10 mouse cellular contexts compared by ENCODE assay signal in genomic region chr6:122784866-122785265, GRCm38 (mm10). TPM values are rescaled to one million over a fixed set of nuclear protein-coding genes. Genes with fewer than 3 reads are reported as not detected.
DNase-seq lines count a peak whose midpoint lies in the region; ATAC-seq and TF ChIP-seq lines count a peak whose summit lies in the region.
"Had no signal": no experiment of that assay in that cellular context is flagged by ENCODE, and none has a peak within 500 bp of the region (broad histone marks: within the 10 kb centered on the region; RNA-seq: fewer than 3 reads in every experiment).

No protein-coding gene starts in this region.

- H3K79me2 ChIP-seq in heart, adult 2 months (replicated peaks; ENCODE audit: control insufficient read depth, insufficient read depth, low read length), result no peaks in the 10 kb centered on the region

- H3K36me3 ChIP-seq in heart, adult 2 months (ENCODE audit: control insufficient read depth, insufficient read depth, low read length), result no peaks in the 10 kb centered on the region
- H3K36me3 ChIP-seq in midbrain, embryonic 12.5 days, result no peaks in the 10 kb centered on the region
- H3K36me3 ChIP-seq in midbrain, embryonic 11.5 days (ENCODE audit: control insufficient read depth, insufficient read depth, low read length), result no peaks in the 10 kb centered on the region
- H3K36me3 ChIP-seq in stomach, postnatal 0 days (ENCODE audit: control insufficient read depth, insufficient read depth, low read length), result no peaks in the 10 kb centered on the region
- H3K36me3 ChIP-seq: stomach, embryonic 15.5 days had no signal

- WGBS in heart, adult 2 months, result 95% methylated on average over 3 of the region's 3 CpGs
- WGBS in midbrain, embryonic 12.5 days, result 91% methylated on average over 3 of the region's 3 CpGs
- WGBS in midbrain, embryonic 11.5 days, result 99% methylated on average over 3 of the region's 3 CpGs
- 92% methylated on average over 3 of the region's 3 CpGs for WGBS in stomach, postnatal 0 days

- H3K4me1 ChIP-seq in heart, adult 2 months (ENCODE audit: control insufficient read depth, insufficient read depth, low read length), result peaks cover 2% of the 10 kb centered on the region; the same call in 1 of the 2 replicates
- no peaks in the 10 kb centered on the region for H3K4me1 ChIP-seq in midbrain, embryonic 12.5 days
- H3K4me1 ChIP-seq in midbrain, embryonic 11.5 days (ENCODE audit: control insufficient read depth, insufficient read depth, low read length), result no peaks in the 10 kb centered on the region
- H3K4me1 ChIP-seq in stomach, postnatal 0 days (replicated peaks; ENCODE audit: control insufficient read depth, insufficient read depth), result no peaks in the 10 kb centered on the region
- H3K4me1 ChIP-seq: stomach, embryonic 15.5 days had no signal

- H3K4me2 ChIP-seq in midbrain, embryonic 12.5 days (replicated peaks), result no peak overlapping the region
- H3K4me2 ChIP-seq in midbrain, embryonic 11.5 days, result no peak overlapping the region
- H3K4me2 ChIP-seq in stomach, postnatal 0 days (replicated peaks; ENCODE audit: low read depth), result no peak overlapping the region
- H3K4me2 ChIP-seq: stomach, embryonic 15.5 days had no signal

- no peak overlapping the region for H3K27ac ChIP-seq in heart, adult 2 months
- H3K27ac ChIP-seq in midbrain, embryonic 12.5 days (replicated peaks), result no peak overlapping the region
- H3K27ac ChIP-seq in midbrain, embryonic 11.5 days (ENCODE audit: low read depth, low read length), result no peak overlapping the region
- H3K27ac ChIP-seq in stomach, postnatal 0 days (replicated peaks), result no peak overlapping the region
- H3K27ac ChIP-seq: stomach, embryonic 15.5 days had no signal

- no peaks in the 10 kb centered on the region for H3K27me3 ChIP-seq in heart, adult 2 months (ENCODE audit: control insufficient read depth, insufficient read depth, low read length)
- H3K27me3 ChIP-seq in midbrain, embryonic 12.5 days, result no peaks in the 10 kb centered on the region
- H3K27me3 ChIP-seq in midbrain, embryonic 11.5 days (ENCODE audit: control insufficient read depth, insufficient read depth, low read length), result no peaks in the 10 kb centered on the region
- H3K27me3 ChIP-seq in stomach, postnatal 0 days (ENCODE audit: control insufficient read depth, insufficient read depth, low read length), result no peaks in the 10 kb centered on the region
- H3K27me3 ChIP-seq: stomach, embryonic 15.5 days had no signal

- no peak for TF ChIP-seq EP300 in heart, adult 2 months (IDR thresholded peaks at IDR 0.05; ENCODE audit: insufficient read depth, low read depth, low read length)
- TF ChIP-seq EP300 in stomach, postnatal 0 days (optimal IDR thresholded peaks at IDR 0.05), result no peak

- no peak for TF ChIP-seq POLR2A in heart, adult 2 months (IDR thresholded peaks at IDR 0.05; ENCODE audit: insufficient read depth, low read depth, low read length)

- intact Hi-C loops in heart, adult 2 months (cut with DNase I), result no loop called here

- H3K9me3 ChIP-seq in midbrain, embryonic 12.5 days, result no peaks in the 10 kb centered on the region
- H3K9me3 ChIP-seq in midbrain, embryonic 11.5 days (ENCODE audit: control insufficient read depth, low read length), result no peaks in the 10 kb centered on the region
- no peaks in the 10 kb centered on the region for H3K9me3 ChIP-seq in stomach, postnatal 0 days (ENCODE audit: control insufficient read depth, low read length)
- H3K9me3 ChIP-seq: stomach, embryonic 15.5 days had no signal

- ATAC-seq in midbrain, embryonic 12.5 days (ENCODE audit: low FRiP score, low read depth), result 0 out of 2 replicates have a peak, but pooled peaks have one; percentile 47
- ATAC-seq in midbrain, embryonic 11.5 days (ENCODE audit: low FRiP score), result no peak
- ATAC-seq in stomach, postnatal 0 days (ENCODE audit: low FRiP score, low TSS enrichment), result no peak

- no peak for DNase-seq in heart, adult 2 months
- no peak for DNase-seq in heart, adult 8-10 months (ENCODE audit: low spot score)
- no peak for DNase-seq in midbrain, embryonic 11.5 days (ENCODE audit: low spot score, missing footprints)
- DNase-seq in R1 (ENCODE audit: low read depth, low spot score), result peak; percentile 86
- no peak for DNase-seq in stomach, postnatal 0 days (ENCODE audit: low spot score)
- no peak for DNase-seq in kidney, adult 11 months
- no peak for DNase-seq in gastrocnemius, adult 18-20 months (ENCODE audit: low spot score)
- DNase-seq: heart, postnatal 4 days had no signal

- no peak overlapping the region for H3K9ac ChIP-seq in heart, adult 2 months (ENCODE audit: low read depth, low read length)
- no peak overlapping the region for H3K9ac ChIP-seq in midbrain, embryonic 12.5 days (replicated peaks)
- no peak overlapping the region for H3K9ac ChIP-seq in midbrain, embryonic 11.5 days (ENCODE audit: low read length)
- no peak overlapping the region for H3K9ac ChIP-seq in stomach, postnatal 0 days (ENCODE audit: low read length)
- H3K9ac ChIP-seq: stomach, embryonic 15.5 days had no signal

- H3K4me3 ChIP-seq in heart, adult 2 months, result no peak overlapping the region
- no peak overlapping the region for H3K4me3 ChIP-seq in midbrain, embryonic 12.5 days
- H3K4me3 ChIP-seq in midbrain, embryonic 11.5 days (ENCODE audit: low read depth, low read length), result no peak overlapping the region
- H3K4me3 ChIP-seq in stomach, postnatal 0 days (ENCODE audit: low read depth, low read length), result no peak overlapping the region
- H3K4me3 ChIP-seq: stomach, embryonic 15.5 days had no signal

- peak; percentile 36 for TF ChIP-seq CTCF in heart, adult 2 months (IDR thresholded peaks at IDR 0.05)
- TF ChIP-seq CTCF in stomach, postnatal 0 days (IDR thresholded peaks at IDR 0.05; ENCODE audit: low read depth), result peak; percentile 55

RNA-seq across cellular contexts. Expression of gene Slc2a3, which starts 16.6 kb away (rescaled TPM):
- 1 to 10 TPM; 1.6 to 4.7 TPM for total RNA-seq in heart, adult 2 months (2021)
- polyA plus RNA-seq in heart, adult 2 months (2012; rRNA removed), result 3.0 and 3.3 TPM in 2 replicates
- 1 to 10 TPM; 2.3 to 2.9 (median 2.4) TPM for total RNA-seq in heart, adult 8-10 months (2022)
- 22.5 and 24.8 TPM in 2 replicates for polyA plus RNA-seq in midbrain, embryonic 12.5 days (2016; fragmentation: Nextera tagmentation; extraction: Ambion mirVana)
- 24.4 and 25.5 TPM in 2 replicates for polyA plus RNA-seq in midbrain, embryonic 11.5 days (2014; fragmentation: Nextera tagmentation; extraction: Ambion mirVana)
- 3.3 and 4.0 TPM in 2 replicates for polyA plus RNA-seq in stomach, postnatal 0 days (2015; fragmentation: Nextera tagmentation; extraction: Ambion mirVana)
- total RNA-seq in gastrocnemius, adult 18-20 months (2021), result 1 to 10 TPM; 5.0 to 7.1 TPM

RNA-seq across cellular contexts. Expression of gene Foxj2, which starts 34.8 kb away (rescaled TPM):
- total RNA-seq in heart, adult 2 months (2021), result 10 to 100 TPM; 35.2 to 36.3 TPM
- polyA plus RNA-seq in heart, adult 2 months (2012; rRNA removed), result 19.8 and 20.7 TPM in 2 replicates
- 10 to 100 TPM; 26.3 to 31.5 (median 29.1) TPM for total RNA-seq in heart, adult 8-10 months (2022)
- polyA plus RNA-seq in midbrain, embryonic 12.5 days (2016; fragmentation: Nextera tagmentation; extraction: Ambion mirVana), result 5.7 and 5.8 TPM in 2 replicates
- 3.0 and 3.6 TPM in 2 replicates for polyA plus RNA-seq in midbrain, embryonic 11.5 days (2014; fragmentation: Nextera tagmentation; extraction: Ambion mirVana)
- polyA plus RNA-seq in stomach, postnatal 0 days (2015; fragmentation: Nextera tagmentation; extraction: Ambion mirVana), result 3.0 and 3.5 TPM in 2 replicates
- 10 to 100 TPM; 26.2 to 29.3 TPM for total RNA-seq in gastrocnemius, adult 18-20 months (2021)
